Mouse (Mus musculus) gastrocnemius, adult 18-20 months (tissue): Measurements from ENCODE around the gene Cd83. TPM values are rescaled to one million over a fixed set of nuclear protein-coding genes. Genes with fewer than 3 reads are reported as not detected.

Experiments used
- DNase-seq: peaks from one replicate; pipeline ENCODE4 v3.0.0; 2021; ENCODE audit warnings: low spot score
- total RNA-seq, 2 experiments: library from RNA; stranded (reverse); gene quantifications; 2 replicates each; pipeline ENCODE4 v1.2.3; 2021

The Cd83 gene
- total RNA-seq, 2 experiments from 2014 or later: 0.32 to 0.76 TPM

DNA sequence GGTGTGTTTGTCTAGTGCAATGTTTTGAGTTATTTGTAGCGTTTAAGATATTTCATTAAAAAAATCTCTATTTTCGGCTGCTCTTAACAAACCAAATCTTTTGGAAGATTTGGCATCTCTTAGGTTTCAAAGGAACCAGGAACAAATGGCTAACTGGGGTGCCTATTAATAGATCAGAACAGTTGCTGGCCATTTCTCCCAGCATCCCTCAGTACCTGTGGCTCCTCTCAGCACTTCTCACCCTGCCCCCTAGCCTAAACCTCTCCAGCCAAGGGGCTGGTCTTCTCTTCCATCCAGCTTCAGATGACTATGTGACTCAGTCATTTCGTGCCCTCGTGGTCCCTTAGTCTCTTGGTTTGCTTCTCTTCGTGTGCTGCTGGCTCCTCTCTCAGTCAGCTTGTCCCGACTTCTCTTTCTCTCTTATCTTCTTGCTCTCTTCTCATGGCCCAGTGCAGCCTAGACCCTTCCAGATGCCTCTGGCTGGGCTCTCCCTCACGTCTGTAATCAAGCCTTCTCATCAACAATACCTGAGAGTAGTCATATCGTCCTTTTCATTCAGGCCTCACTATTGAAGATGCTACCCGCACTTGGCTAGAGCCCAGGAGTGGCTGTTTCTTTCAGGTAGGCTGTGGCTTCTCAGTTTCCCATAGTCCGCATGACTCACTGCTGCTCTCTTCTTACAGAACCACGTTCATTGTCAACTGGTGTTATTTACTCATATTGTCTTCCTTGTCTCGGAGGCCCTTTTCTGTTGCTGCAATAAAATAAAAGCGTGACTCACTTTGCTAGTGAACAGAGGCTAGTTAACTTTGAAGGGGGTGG, 9.8 kb upstream of the Cd83 start:
- DNase-seq: no peak

DNA sequence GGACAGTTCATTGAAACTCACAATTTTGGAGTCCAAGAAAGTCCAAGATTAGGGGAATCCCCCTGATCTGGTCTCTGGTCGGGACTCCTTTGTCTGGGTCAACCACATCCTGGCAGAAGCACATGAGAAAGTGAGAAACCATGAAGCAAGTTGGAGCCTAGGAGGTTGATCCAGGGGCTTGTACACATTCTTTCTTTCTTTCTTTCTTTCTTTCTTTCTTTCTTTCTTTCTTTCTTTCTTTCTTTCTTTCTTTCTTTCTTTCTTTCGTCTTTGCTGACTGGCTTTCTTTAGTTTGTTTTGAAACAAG, 9.2 kb upstream of the Cd83 start:
- DNase-seq: no peak

- DNase-seq: no peak
Observed at GRCm38 (mm10) chr13:43777321-43778002, 7.1 kb upstream of the Cd83 start.

- DNase-seq: no peak
Observed at GRCm38 (mm10) chr13:43778021-43778649, 6.4 kb upstream of the Cd83 start.

DNA sequence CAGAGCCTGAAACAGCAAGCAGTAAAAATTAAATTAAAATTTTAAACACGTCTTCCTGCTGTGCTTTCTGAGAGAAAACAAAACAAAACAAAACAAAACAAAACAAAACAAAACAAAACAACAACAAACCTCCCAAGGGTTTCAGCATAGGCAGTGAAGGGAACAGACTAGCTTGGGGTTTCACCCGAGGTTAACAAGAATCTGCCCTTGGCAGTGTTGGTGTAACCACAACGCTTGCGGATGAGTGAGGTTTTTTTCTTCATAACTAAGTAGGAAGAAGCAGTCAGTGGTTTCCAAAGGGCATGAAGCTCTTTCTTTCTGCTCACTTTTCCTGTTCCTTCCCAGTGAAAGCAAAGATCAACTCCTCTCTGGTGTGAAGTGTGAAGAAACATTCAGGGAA, 5.6 kb upstream of the Cd83 start:
- no peak for DNase-seq

DNA sequence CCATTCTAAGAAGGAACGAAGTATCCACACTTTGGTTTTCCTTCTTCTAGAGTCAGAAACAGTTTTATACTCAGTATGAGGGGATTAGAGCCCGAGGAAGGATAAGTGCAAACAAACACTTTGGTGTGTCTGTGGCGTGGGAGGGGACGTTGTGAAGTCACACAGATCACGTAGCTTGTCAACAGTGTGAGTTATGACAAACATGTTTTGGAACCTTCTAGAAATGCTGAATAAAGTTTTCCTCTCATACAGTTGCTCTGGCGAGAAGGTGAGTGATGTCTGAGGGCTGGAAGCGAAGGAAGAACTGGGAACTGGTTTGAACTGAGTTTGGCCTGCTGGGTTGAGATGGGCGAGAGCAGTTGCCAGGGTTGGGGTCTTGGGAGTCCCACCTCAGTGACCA, 4.5 kb upstream of the Cd83 start:
- DNase-seq: no peak

DNA sequence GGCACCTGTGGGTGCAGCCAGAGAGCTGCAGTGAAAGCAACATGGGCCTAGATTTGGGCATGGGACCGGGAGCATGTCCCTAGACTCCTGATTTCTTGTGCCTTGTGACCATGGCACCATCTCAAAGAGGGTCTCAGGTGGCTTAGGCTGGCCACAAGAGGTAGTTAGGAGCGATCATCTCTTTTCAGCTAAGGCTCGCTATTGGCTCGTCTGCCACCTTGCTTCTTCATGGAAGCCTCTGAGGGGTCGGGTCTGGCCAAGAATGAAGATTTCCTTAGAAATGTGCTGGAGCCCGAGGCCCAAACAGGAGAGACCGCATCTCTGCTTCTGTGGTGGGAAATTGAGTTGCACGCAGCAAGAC, 1.1 kb downstream of the Cd83 start:
- no peak for DNase-seq

DNA sequence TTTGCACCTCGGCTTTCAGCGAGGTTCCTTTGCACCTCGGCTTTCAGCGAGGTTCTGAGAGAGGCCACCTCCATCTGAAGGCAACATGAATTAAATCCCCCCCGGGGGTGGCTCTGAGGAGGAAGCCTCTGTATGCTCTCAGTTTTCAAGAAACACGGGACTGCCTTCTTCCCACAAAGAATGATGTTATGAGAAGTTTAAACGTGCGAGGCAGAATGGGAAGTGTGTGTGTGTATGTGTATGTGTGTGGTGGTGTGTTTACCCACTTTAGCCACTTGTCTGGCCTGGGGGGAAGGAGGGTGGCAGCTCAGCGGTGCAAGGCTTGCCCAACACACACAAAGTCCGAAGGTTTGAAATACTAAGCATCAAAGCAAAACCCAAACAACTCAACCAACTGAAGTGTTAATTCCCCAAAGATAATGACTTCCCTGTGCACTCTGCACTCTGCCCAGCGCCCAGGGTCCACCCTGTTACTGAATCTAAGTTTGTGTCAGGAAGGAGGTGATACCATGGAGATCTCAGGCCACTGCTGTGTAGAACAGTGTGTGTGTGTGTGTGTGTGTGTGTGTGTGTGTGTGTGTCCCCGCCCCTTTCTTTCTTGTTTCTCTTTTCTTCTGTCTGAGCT, 1.7 kb downstream of the Cd83 start:
- DNase-seq: no peak

DNA sequence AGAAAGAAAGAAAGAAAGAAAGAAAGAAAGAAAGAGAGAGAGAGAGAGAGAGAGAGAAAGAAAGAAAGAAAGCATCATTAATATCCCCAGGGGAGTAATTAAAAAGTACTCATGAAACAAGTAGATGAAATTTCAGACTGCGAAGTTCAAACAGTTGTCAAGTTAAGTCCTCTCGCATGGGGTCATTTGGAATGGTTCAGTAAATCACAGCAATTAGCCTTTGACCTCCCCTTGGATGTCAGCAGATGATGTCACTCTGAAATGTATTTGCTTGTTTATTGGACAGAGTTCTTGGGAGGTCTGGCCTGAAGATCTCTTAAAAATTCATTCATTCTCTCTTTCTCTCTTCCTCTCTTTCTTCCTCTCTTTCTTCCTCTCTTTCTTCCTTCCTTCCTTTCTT, 2.7 kb downstream of the Cd83 start:
- no peak for DNase-seq

DNA sequence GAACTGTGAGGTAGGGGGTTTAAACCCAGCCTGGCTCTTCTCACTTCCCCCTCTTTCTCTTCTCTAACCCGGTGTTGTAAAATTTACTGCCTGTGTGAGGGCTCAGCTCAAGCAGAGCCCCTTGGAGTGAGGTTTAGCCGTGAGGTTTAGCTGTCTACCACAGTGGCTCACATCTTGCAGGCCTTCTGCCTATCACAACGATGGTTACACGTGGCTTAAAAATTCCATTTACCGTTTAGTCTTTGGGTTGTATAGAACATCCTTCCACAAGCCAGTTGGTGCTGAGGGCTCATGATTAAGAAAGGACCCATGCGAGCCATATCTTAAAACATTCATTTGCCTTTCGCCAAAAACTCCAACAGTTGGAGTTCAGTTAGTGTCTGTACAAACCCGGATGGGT, 3.5 kb downstream of the Cd83 start:
- no peak for DNase-seq

GRCm38 (mm10) chr13:43788983-43789645, 4.5 kb downstream of the Cd83 start:
- DNase-seq: no peak

DNA sequence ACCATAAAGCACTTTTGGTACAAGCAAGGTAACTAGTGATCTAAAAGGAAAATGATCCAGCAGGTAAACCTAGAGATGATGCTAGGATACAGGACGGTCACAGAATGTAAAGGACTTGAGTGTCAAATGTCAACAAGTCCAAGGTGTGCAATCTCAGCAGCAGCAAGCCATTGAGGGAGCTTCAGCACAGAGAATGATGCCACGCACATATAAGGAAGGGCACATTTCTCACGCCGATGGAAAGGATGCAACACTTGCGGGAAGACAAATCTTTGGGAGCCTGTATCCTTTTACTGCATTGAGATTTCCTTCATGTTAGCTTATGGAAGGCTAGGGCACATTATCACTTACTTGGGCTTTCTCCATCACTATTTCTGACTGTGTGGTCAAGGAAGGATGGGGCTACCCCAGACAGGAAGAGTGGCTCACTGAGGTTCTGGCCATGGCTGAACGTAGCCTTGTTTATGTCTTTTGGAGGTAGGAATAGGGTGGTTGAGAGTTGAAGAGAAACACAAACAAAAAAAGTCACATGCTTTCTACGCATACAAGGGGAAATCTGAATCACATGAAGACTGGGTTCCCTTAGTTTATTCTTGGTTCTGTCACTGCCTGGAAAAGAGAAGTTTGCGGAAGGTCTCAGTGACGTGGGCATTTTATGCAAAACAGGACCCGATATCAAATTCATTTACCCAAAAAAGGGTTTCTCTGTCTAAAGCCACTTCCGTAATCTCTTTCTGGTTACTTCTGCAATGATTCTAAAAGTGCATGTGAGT, 5.8 kb downstream of the Cd83 start:
- DNase-seq: no peak

GRCm38 (mm10) chr13:43795334-43795733, 10.8 kb downstream of the Cd83 start:
- DNase-seq: peak; percentile 49

GRCm38 (mm10) chr13:43798655-43799054, 14.1 kb downstream of the Cd83 start:
- DNase-seq: no peak

- DNase-seq: no peak
Observed at GRCm38 (mm10) chr13:43800136-43800535, 15.6 kb downstream of the Cd83 start.

GRCm38 (mm10) chr13:43801961-43802360, 17.4 kb downstream of the Cd83 start:
- DNase-seq: no peak

- no peak for DNase-seq
Observed at GRCm38 (mm10) chr13:43802361-43803137, 18.0 kb downstream of the Cd83 start.

DNA sequence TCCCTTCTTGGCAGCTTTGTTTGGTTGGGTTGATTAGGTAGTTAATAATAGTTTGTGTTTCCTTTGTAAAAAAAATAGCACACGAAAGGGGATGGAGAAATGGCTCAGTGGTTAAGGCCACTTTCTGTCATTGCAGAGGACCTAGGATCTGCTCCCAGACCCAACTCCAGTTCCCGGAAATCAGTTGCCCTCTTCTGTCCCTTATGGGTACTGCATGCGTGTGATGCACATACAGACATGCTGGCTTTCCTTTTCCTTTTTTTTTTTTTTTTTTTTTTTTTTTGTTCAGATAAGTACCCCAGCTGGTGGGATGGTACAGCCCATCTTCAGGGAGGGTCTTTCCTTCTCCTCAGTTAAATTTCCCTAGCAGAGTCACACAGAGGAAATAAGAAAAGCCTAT, 20.1 kb downstream of the Cd83 start:
- no peak for DNase-seq

GRCm38 (mm10) chr13:43805159-43805758, 20.7 kb downstream of the Cd83 start:
- no peak for DNase-seq
